Mouse (Mus musculus) cerebellum, adult 9-10 months (tissue): ENCODE data around the gene Ccdc171.
"Not testable (repeated sequence)": the region's sequence is repeated elsewhere in the genome, so short reads cannot be mapped to it uniquely, and the experiment has no call there.

ENCODE experiments used
- DNase-seq: peaks from one replicate; pipeline ENCODE4 v3.0.0; 2022

Gene Ccdc171

GRCm38 (mm10) chr4:83658415-83658814 lies 133.1 kb downstream of the Ccdc171 start:
- no peak for DNase-seq

- DNase-seq: no peak
These were observed 134.1 kb downstream of the Ccdc171 start for GRCm38 (mm10) chr4:83659411-83659810.

DNA sequence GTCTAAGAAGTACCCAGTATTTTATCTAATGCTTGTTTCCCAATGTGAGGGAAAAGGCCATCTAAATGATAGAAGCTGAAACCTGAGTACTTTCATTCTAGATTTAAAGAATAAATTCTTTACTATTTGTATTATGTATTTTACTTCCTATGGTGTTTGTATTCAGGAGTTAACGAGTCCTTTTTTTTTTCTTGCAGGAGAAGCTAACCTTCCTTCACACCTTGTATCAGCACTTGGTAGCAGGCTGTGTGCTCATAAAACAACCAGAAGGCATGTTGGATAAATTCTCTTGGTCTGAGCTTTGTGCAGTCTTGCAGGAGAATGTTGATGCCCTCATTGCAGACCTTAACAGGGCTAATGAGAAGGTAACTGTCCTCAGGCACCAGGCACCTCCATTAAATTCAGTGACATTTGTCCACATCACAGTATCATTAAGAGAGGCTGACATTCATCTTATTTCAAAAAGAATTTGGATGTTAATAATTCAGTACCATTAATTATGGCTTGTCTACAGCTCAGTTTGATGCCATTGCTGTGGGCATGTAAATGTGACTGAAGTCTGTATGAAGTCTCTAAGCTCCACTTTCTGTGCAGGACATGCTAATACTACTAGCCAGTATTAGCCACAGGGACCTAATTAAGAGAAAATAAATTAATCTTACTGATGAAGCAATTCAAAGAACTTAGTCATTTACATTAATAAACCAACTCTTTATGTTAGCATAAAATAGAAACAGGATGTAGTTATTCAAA lies 136.3 kb downstream of the Ccdc171 start:
- DNase-seq: no peak

- no peak for DNase-seq
These were observed 137.0 kb downstream of the Ccdc171 start for GRCm38 (mm10) chr4:83662301-83662700.

DNA sequence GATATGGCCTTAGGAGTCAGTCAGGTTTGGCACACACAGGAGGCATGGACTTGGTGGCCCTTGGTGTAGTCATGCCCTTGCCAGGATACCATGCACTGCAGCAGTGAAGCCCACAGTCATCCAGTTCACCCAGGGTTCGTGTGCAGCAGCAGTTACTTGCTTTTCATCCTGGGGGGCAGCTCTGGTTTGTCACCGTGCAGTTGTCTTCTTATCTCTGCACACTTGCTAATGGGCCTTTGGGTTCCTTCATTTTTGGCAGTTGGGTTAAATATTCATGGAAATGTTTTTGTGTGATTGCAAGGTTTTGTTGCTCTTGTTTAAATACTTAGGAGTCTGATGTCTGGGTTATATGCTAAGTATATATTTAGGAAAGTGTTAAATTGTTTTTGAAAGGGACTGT lies 144.2 kb downstream of the Ccdc171 start:
- DNase-seq: no peak

GRCm38 (mm10) chr4:83675308-83675707 lies 150.0 kb downstream of the Ccdc171 start:
- DNase-seq: not testable (repeated sequence)

DNA sequence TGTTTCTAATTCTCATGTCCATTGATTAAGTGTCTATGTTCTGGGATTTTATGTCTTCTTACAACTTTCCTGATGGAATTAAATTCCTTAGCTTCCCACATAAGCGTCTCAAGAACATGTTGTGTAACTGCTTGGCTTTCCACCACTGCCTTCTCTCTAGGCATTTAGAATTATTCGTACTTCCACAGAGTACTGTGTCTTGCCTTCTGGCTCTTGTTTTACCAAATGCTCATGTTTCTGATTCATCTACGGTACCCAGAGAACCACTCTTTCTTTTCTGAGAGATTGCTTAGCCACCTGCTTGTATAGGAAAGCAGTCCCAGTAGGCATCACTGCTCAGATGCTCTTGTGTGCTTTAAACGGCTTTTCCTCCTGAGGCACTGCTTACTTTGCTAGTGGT lies 151.1 kb downstream of the Ccdc171 start:
- DNase-seq: no peak

DNA sequence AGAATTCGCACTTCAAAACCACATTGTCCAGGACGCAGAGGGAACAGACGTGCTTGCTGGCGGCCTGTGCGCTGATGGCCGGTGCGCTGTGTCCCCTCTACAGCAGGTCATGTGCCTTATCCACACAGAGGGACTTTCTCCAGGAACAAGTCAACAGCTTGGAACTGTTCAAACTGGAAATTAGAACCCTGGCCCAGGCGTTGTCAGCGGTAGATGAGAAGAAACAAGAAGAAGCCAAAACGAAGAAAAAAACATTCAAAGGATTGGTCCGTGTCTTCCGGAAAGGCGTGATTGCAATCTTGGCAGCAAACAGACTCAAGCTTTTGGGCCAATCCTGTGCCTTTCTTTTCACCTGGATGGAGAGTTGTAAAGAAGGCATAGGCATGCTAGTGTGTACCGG lies 155.7 kb downstream of the Ccdc171 start:
- DNase-seq: no peak

- DNase-seq: no peak
These were observed 157.5 kb downstream of the Ccdc171 start for GRCm38 (mm10) chr4:83682866-83683265.

GRCm38 (mm10) chr4:83700190-83700589 lies 174.8 kb downstream of the Ccdc171 start:
- no peak for DNase-seq

DNA sequence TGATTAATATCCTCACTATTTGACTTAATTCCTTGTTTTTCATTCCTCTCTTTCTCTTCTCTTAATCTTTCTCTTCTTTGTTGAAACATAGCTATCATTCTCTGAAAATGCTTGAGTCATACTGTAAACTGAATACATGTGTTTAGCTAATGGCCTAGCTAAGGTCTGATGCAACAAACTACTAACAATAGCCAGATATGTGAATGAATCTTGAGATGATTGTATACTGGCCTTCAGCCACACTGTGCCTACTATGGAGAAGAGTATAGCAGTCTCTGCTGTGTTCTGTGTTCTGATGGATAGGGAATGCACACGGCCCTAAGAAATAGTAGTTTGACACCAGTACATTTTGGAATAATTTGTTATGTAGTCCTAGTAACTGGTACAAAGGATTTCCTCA lies 191.7 kb downstream of the Ccdc171 start:
- no peak for DNase-seq

GRCm38 (mm10) chr4:83719816-83720215 lies 194.5 kb downstream of the Ccdc171 start:
- DNase-seq: no peak

DNA sequence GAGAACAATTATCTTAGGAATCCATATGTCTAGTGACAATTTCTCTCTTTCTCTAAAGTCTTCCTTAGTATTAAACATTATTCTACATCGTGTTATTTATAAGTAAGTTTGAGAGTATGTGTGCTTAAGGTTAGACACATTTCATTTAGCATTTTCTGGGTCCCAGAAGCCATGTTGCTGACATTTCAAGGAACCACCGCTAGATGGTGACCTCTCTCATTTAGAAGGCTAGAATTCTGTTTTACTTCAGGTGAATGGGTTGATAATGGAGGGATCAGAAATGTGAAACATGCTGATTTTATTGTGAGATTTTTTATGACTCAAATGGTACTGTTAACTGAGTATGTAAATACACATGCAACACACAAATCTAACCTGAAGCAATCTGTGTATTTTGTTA lies 199.8 kb downstream of the Ccdc171 start:
- DNase-seq: no peak

DNA sequence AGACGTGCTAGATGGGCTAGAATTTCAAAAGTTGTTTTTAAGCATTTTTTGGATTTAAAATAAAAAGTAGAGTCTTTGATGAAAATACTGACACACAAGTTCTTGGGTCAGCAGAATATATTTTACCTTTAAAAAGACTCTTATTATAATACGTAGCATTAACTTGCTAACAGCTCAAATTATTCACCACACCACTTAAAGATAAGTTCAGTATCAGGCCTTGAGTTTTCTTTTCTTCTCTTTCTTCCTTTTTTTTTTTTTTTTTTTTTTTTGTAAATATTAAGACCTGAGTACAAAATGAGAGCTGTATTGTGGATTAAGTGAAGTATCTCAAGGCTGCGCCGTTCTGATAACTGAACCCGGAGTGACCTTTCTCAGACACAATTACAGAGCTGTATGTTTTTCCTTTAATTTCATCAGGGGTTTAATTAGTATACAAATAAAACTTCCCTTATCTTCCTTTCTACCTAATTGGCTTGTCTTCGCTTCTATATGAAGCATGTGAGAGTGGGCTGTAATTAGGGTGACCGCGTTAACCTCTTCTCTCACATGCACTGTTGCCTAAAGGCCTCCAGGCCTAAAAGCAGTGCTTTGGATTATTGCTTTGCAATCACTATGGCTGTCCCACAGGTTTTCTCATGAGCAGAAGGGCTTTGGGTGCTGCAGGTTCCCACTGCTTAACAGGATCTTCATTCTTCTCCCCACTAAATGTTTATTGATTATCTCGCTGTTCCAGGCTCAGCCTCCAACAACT lies 214.0 kb downstream of the Ccdc171 start:
- no peak for DNase-seq

GRCm38 (mm10) chr4:83739891-83740277 lies 214.5 kb downstream of the Ccdc171 start:
- DNase-seq: no peak

- no peak for DNase-seq
These were observed 217.6 kb downstream of the Ccdc171 start for GRCm38 (mm10) chr4:83742806-83743460.

DNA sequence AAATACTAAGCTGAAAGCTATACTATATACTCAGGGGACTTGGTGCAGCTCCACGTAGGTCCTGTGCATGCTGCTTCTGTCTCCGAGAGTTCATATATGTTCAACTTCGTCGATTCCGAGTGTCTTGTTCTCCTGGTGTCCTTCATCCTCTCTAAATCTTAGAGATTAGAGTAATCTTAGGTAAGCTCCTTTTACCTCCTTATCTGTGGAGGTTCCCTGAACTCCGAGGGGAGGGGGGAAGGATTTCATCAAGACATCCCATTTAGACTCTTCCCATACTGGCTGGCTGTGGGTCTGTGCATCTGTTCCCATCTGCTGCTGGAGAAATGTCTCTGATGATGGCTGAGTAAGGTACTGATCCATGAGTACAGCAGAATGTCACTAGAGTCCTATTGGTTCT lies 249.8 kb downstream of the Ccdc171 start:
- DNase-seq: no peak

GRCm38 (mm10) chr4:83780044-83780443 lies 254.7 kb downstream of the Ccdc171 start:
- no peak for DNase-seq

DNA sequence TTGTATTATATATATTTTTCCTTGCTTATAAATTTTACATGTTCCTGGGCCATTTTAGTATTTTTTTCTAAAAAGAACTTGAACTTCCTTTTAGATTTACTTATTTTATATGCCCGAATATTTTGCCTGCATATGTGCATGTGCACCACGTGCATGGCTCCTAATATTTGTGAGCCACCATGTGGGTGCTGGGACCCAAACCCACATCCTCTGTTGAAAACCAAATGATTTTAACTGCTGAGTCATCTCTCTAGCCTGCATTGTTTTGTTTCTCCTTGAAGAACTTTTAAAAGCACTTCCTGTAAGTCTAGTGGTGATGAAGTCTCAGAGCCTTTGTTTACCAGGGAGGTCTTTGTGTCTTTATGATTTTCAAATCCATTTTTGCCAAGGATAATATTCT lies 259.8 kb downstream of the Ccdc171 start:
- no peak for DNase-seq

DNA sequence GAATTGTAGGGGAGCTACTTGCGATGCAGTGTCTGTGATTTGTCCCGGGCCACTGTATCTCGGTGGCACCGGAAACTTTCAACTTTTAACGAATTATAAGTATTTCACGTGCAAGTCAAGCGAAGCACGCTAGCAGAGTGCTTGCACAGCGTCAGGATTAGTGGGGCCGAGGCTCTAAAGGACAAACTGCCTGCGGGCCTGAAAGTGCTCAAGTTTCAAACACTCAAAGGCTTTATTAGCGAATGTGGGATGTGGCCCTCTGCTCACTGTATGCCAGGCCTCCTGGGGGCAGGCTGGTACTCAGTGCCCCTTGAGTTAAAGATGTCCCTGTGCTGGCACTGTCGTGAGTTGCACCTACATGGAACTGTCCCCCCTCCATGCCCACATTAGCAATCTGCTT lies 266.5 kb downstream of the Ccdc171 start:
- no peak for DNase-seq

- peak; percentile 28 for DNase-seq
These were observed 269.1 kb downstream of the Ccdc171 start for GRCm38 (mm10) chr4:83794315-83794922.

DNA sequence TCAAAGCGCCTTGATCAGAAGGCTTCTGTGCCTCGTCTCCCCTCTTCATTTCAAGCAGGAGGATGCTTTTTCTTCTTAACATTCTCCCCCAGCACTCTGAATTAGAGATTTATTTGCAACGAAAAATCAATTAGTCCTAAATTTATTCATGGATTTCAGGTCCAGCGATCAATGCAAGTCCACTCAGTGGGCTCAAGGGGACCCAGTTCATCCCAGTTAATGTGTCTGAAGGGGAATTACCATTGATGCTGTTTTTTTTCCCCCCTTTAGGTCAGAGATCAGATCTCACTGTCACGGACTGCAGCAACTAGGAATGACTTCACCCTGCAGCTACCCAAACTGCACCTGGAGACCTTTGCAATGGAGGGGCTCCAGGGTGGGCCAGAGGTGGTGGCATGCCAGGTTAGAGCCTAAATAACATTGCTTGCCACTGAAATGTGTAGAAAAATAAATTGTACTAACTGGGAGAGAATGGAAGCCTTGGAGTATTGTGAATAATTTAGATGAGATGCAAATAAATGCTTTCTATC lies 269.6 kb downstream of the Ccdc171 start:
- no peak for DNase-seq

- DNase-seq: no peak
These were observed 272.6 kb downstream of the Ccdc171 start for GRCm38 (mm10) chr4:83797976-83798375.
